Mouse (Mus musculus) urinary bladder, adult 2 months (tissue): ENCODE measurements around the gene Myh7. TPM values are rescaled to one million over a fixed set of nuclear protein-coding genes. Genes with fewer than 3 reads are reported as not detected.
"Not testable (repeated sequence)": the region's sequence is repeated elsewhere in the genome, so short reads cannot be mapped to it uniquely, and the experiment has no call there.

Experiments
- DNase-seq: peaks from one replicate; pipeline ENCODE4 v3.0.0; 2022; ENCODE audit warnings: low spot score
- polyA plus RNA-seq: library from polyadenylated mRNA; depleted of rRNA; stranded (reverse); fragments of >200 nt; gene quantifications from 2 replicates; pipeline ENCODE4 v1.2.3, GENCODE M21; 2012

Gene Myh7
- polyA plus RNA-seq, 1 experiment = 0.26 TPM

- DNase-seq = no peak
Measured at GRCm38 (mm10) chr14:55003878-55004855, 9.7 kb upstream of the Myh7 start.

GRCm38 (mm10) chr14:55002687-55003120, 8.3 kb upstream of the Myh7 start:
- no peak for DNase-seq

GRCm38 (mm10) chr14:55001938-55002686, 7.7 kb upstream of the Myh7 start:
- DNase-seq = no peak

- no peak for DNase-seq
Measured at GRCm38 (mm10) chr14:55001446-55001845, 7.0 kb upstream of the Myh7 start.

GRCm38 (mm10) chr14:55000814-55001213, 6.4 kb upstream of the Myh7 start:
- DNase-seq = no peak

- not testable (repeated sequence) for DNase-seq
Measured at GRCm38 (mm10) chr14:54999868-55000267, 5.4 kb upstream of the Myh7 start.

- DNase-seq = no peak
Measured at GRCm38 (mm10) chr14:54998680-54999079, 4.3 kb upstream of the Myh7 start.

- DNase-seq = no peak
Measured at GRCm38 (mm10) chr14:54997297-54997696, 2.9 kb upstream of the Myh7 start.

- DNase-seq = no peak
Measured at GRCm38 (mm10) chr14:54996793-54997192, 2.4 kb upstream of the Myh7 start.

GRCm38 (mm10) chr14:54995457-54996138, 1.2 kb upstream of the Myh7 start:
- DNase-seq = no peak

GRCm38 (mm10) chr14:54994869-54995186, 402 bp upstream of the Myh7 start:
- DNase-seq = no peak

GRCm38 (mm10) chr14:54993636-54994035, 790 bp downstream of the Myh7 start:
- no peak for DNase-seq

GRCm38 (mm10) chr14:54992196-54992595, 2.2 kb downstream of the Myh7 start:
- DNase-seq = no peak

- no peak for DNase-seq
Measured at GRCm38 (mm10) chr14:54989886-54990441, 4.5 kb downstream of the Myh7 start.

GRCm38 (mm10) chr14:54988882-54989281, 5.5 kb downstream of the Myh7 start:
- DNase-seq = no peak

- not testable (repeated sequence) for DNase-seq
Measured at GRCm38 (mm10) chr14:54988350-54988874, 6.0 kb downstream of the Myh7 start.

GRCm38 (mm10) chr14:54981934-54982333, 12.5 kb downstream of the Myh7 start:
- DNase-seq = no peak

GRCm38 (mm10) chr14:54978664-54979063, 15.8 kb downstream of the Myh7 start:
- DNase-seq = no peak

- no peak for DNase-seq
Measured at GRCm38 (mm10) chr14:54976633-54977032, 17.8 kb downstream of the Myh7 start, which contains the start of gene Gm17428. Gene Gm17428, plus strand, starts transcription at chr14:54976933.

- no peak for DNase-seq
Measured at GRCm38 (mm10) chr14:54974068-54974791, 20.2 kb downstream of the Myh7 start.

- DNase-seq = not testable (repeated sequence)
Measured at GRCm38 (mm10) chr14:54972786-54973185, 21.6 kb downstream of the Myh7 start.
